Mouse (Mus musculus) kidney, embryonic 15.5 days (tissue): Measurements from ENCODE around the gene Lenep. TPM values are rescaled to one million over a fixed set of nuclear protein-coding genes. Genes with fewer than 3 reads are reported as not detected.
A peak's percentile ranks its signal among the peaks of the same experiment; 100 is the strongest.

Experiments used
- ATAC-seq: fragments of 200-750 bp; cut with Nextera tagmentation; replicated peaks from 2 replicates; pipeline ENCODE4 v1.8.0; 2017; ENCODE audit warnings: moderate TSS enrichment; ENCODE audit not compliant: low FRiP score
- H3K27ac ChIP-seq: fragments of 300-500 bp; sonication (generic); 2 replicates; pipeline ENCODE4 v1.5.1; 2015; ENCODE audit warnings: mild to moderate bottlenecking, inconsistent platforms
- H3K27me3 ChIP-seq: fragments of 300-500 bp; sonication (generic); 2 replicates; pipeline ENCODE4 v1.6.1; 2015; ENCODE audit warnings: inconsistent platforms
- H3K36me3 ChIP-seq: fragments of 300-500 bp; sonication (generic); 2 replicates; pipeline ENCODE4 v1.6.1; 2015; ENCODE audit warnings: inconsistent platforms
- H3K4me1 ChIP-seq: fragments of 300-500 bp; sonication (generic); 2 replicates; pipeline ENCODE4 v1.6.1; 2015; ENCODE audit warnings: inconsistent platforms
- H3K4me2 ChIP-seq: fragments of 300-500 bp; sonication (generic); 2 replicates; pipeline ENCODE4 v1.6.1; 2015; ENCODE audit warnings: moderate library complexity, mild to moderate bottlenecking, inconsistent platforms
- H3K4me3 ChIP-seq: fragments of 300-500 bp; sonication (generic); replicated peaks from 2 replicates; pipeline ENCODE4 v1.5.1; 2015; ENCODE audit warnings: mild to moderate bottlenecking, inconsistent platforms
- H3K9ac ChIP-seq: fragments of 300-500 bp; sonication (generic); 2 replicates; pipeline ENCODE4 v1.6.1; 2015; ENCODE audit warnings: mild to moderate bottlenecking, inconsistent platforms
- H3K9me3 ChIP-seq: fragments of 300-500 bp; sonication (generic); replicated peaks from 2 replicates; pipeline ENCODE4 v1.6.1; 2016; ENCODE audit warnings: inconsistent platforms
- WGBS: fragments of 180-500 bp; shearing (Covaris S2); methylation state at CpG from one replicate; pipeline ENCODE4 v1.1.7; 2015; ENCODE audit warnings: mixed read lengths; 5-methylcytosine and 5-hydroxymethylcytosine counted together
- polyA plus RNA-seq: library from polyadenylated mRNA; unstranded; fragments of >200 nt; fragmentation: Nextera tagmentation; extraction: Ambion mirVana; gene quantifications from 2 replicates; pipeline ENCODE4 v1.2.1, GENCODE M21; 2015

The Lenep gene
- polyA plus RNA-seq, 1 experiment from 2014 or later, result 0.14 TPM

GRCm38 (mm10) chr3:89395806-89396653, 6.6 kb downstream of the Lenep start:
- Histone ChIP-seq H3K27ac (peak overlapping the region; percentile 95), H3K27me3 (no peaks in the 10 kb centered on the region), H3K4me1 (peaks cover 52% of the 10 kb centered on the region), H3K36me3 (no peaks in the 10 kb centered on the region), H3K4me2 (peak overlapping the region; percentile 99), H3K4me3 (peak overlapping the region; percentile 59), H3K9ac (peak overlapping the region; percentile 65), H3K9me3 (no peaks in the 10 kb centered on the region)
- no peak for ATAC-seq
- WGBS, result under 1% methylated on average over 44 of the region's 44 CpGs

GRCm38 (mm10) chr3:89395419-89395805, 7.2 kb downstream of the Lenep start:
- WGBS, result 2% methylated on average over 10 of the region's 10 CpGs
- H3K9ac ChIP-seq, result peak overlapping the region; percentile 65; the same call in 1 of the 2 replicates

GRCm38 (mm10) chr3:89394894-89395256, 7.7 kb downstream of the Lenep start:
- peak overlapping the region; percentile 95 for H3K27ac ChIP-seq
- ATAC-seq, result peak; percentile 27
- peaks cover 64% of the 10 kb centered on the region for H3K4me1 ChIP-seq
- H3K4me2 ChIP-seq, result peak overlapping the region; percentile 99
- H3K27me3 ChIP-seq, result no peaks in the 10 kb centered on the region
- H3K4me3 ChIP-seq, result peak overlapping the region; percentile 59
- WGBS, result under 1% methylated on average over 12 of the region's 12 CpGs
- no peaks in the 10 kb centered on the region for H3K36me3 ChIP-seq
- H3K9me3 ChIP-seq, result no peaks in the 10 kb centered on the region
- H3K9ac ChIP-seq, result peak overlapping the region; percentile 65

More at GRCm38 (mm10) chr3:89395419-89395805, 7.2 kb downstream of the Lenep start:
- peak overlapping the region; percentile 99 for H3K4me2 ChIP-seq
- H3K4me1 ChIP-seq, result peaks cover 58% of the 10 kb centered on the region
- H3K9me3 ChIP-seq, result no peaks in the 10 kb centered on the region
- peak overlapping the region; percentile 59 for H3K4me3 ChIP-seq
- H3K36me3 ChIP-seq, result no peaks in the 10 kb centered on the region
- H3K27ac ChIP-seq, result peak overlapping the region; percentile 95
- no peak for ATAC-seq
- H3K27me3 ChIP-seq, result no peaks in the 10 kb centered on the region

- peak within 1 kb of the TSS; percentile 59 for H3K4me3 ChIP-seq
- WGBS, result 1% methylated on average over 42 of the region's 42 CpGs
- H3K9me3 ChIP-seq, result no peaks in the 10 kb centered on the region
- H3K4me2 ChIP-seq, result peak within 1 kb of the TSS; percentile 99
- H3K27me3 ChIP-seq, result no peaks in the 10 kb centered on the region
- H3K4me1 ChIP-seq, result peaks cover 70% of the 10 kb centered on the region
- H3K27ac ChIP-seq, result peak within 1 kb of the TSS; percentile 95
- H3K36me3 ChIP-seq, result no peaks in the 10 kb centered on the region
- ATAC-seq, result peak; percentile 50
- H3K9ac ChIP-seq, result peak within 1 kb of the TSS; percentile 65
Observed at GRCm38 (mm10) chr3:89394006-89394893, 8.3 kb downstream of the Lenep start, which contains the start of gene Zbtb7b. Gene Zbtb7b, minus strand, starts transcription at chr3:89394776.

GRCm38 (mm10) chr3:89393605-89394004, 9.0 kb downstream of the Lenep start:
- H3K9me3 ChIP-seq, result no peaks in the 10 kb centered on the region
- H3K4me1 ChIP-seq, result peaks cover 73% of the 10 kb centered on the region
- H3K27me3 ChIP-seq, result no peaks in the 10 kb centered on the region
- peak overlapping the region; percentile 65 for H3K9ac ChIP-seq
- H3K27ac ChIP-seq, result peak overlapping the region; percentile 95
- peak overlapping the region; percentile 99 for H3K4me2 ChIP-seq
- no peaks in the 10 kb centered on the region for H3K36me3 ChIP-seq
- peak overlapping the region; percentile 59 for H3K4me3 ChIP-seq
- WGBS, result 0% methylated on average over 15 of the region's 15 CpGs
- ATAC-seq, result peak; percentile 92

GRCm38 (mm10) chr3:89392871-89393311, 9.7 kb downstream of the Lenep start:
- H3K36me3 ChIP-seq, result no peaks in the 10 kb centered on the region
- H3K27ac ChIP-seq, result peak overlapping the region; percentile 95
- H3K27me3 ChIP-seq, result no peaks in the 10 kb centered on the region
- peak overlapping the region; percentile 99 for H3K4me2 ChIP-seq
- peaks cover 80% of the 10 kb centered on the region for H3K4me1 ChIP-seq
- no peak for ATAC-seq
- H3K9ac ChIP-seq, result peak overlapping the region; percentile 59
- no peaks in the 10 kb centered on the region for H3K9me3 ChIP-seq
- under 1% methylated on average over 17 of the region's 24 CpGs for WGBS
- peak overlapping the region; percentile 59 for H3K4me3 ChIP-seq

GRCm38 (mm10) chr3:89391663-89392511, 10.7 kb downstream of the Lenep start:
- peak overlapping the region; percentile 59 for H3K9ac ChIP-seq
- H3K4me1 ChIP-seq, result peaks cover 88% of the 10 kb centered on the region
- under 1% methylated on average over 55 of the region's 56 CpGs for WGBS
- ATAC-seq, result no peak
- H3K27ac ChIP-seq, result peak overlapping the region; percentile 95
- H3K4me3 ChIP-seq, result peak overlapping the region; percentile 59
- no peaks in the 10 kb centered on the region for H3K9me3 ChIP-seq
- no peaks in the 10 kb centered on the region for H3K27me3 ChIP-seq
- H3K36me3 ChIP-seq, result no peaks in the 10 kb centered on the region
- peak overlapping the region; percentile 99 for H3K4me2 ChIP-seq

- Histone ChIP-seq H3K27ac (peak overlapping the region; percentile 95), H3K9ac (peak overlapping the region; percentile 59), H3K4me3 (peak overlapping the region; percentile 59), H3K9me3 (no peaks in the 10 kb centered on the region), H3K36me3 (no peaks in the 10 kb centered on the region), H3K27me3 (no peaks in the 10 kb centered on the region), H3K4me2 (peak overlapping the region; percentile 99), H3K4me1 (peaks cover 86% of the 10 kb centered on the region)
- ATAC-seq, result no peak
- WGBS, result 14% methylated on average over 19 of the region's 19 CpGs
Observed at GRCm38 (mm10) chr3:89390699-89391662, 11.6 kb downstream of the Lenep start.

- no peaks in the 10 kb centered on the region for H3K36me3 ChIP-seq
- H3K4me1 ChIP-seq, result peaks cover 86% of the 10 kb centered on the region
- ATAC-seq, result no peak
- 39% methylated on average over 5 of the region's 5 CpGs for WGBS
- H3K27ac ChIP-seq, result peak overlapping the region; percentile 45; the same call in 1 of the 2 replicates
- H3K9me3 ChIP-seq, result no peaks in the 10 kb centered on the region
- H3K4me2 ChIP-seq, result peak overlapping the region; percentile 99
- H3K4me3 ChIP-seq, result 0 out of 2 replicates have a peak overlapping the region, but pooled peaks have one; percentile 59
- no peak overlapping the region for H3K9ac ChIP-seq
- H3K27me3 ChIP-seq, result no peaks in the 10 kb centered on the region
Observed at GRCm38 (mm10) chr3:89390111-89390515, 12.5 kb downstream of the Lenep start.

- H3K36me3 ChIP-seq, result no peaks in the 10 kb centered on the region
- no peaks in the 10 kb centered on the region for H3K9me3 ChIP-seq
- H3K9ac ChIP-seq, result no peak overlapping the region
- WGBS, result 50% methylated on average over 6 of the region's 6 CpGs
- no peak overlapping the region for H3K4me2 ChIP-seq
- no peak overlapping the region for H3K4me3 ChIP-seq
- peaks cover 84% of the 10 kb centered on the region for H3K4me1 ChIP-seq
- H3K27me3 ChIP-seq, result no peaks in the 10 kb centered on the region
- no peak for ATAC-seq
- H3K27ac ChIP-seq, result peak overlapping the region; percentile 45; the same call in 1 of the 2 replicates
Observed at GRCm38 (mm10) chr3:89388901-89389740, 13.5 kb downstream of the Lenep start.
